Mouse (Mus musculus) bone marrow, adult 2 months (tissue): ENCODE results near the gene Calr4.

ENCODE experiments used
- CTCF ChIP-seq: fragments of 200-500 bp; IDR thresholded peaks from 2 replicates; pipeline ENCODE4 v1.5.1; 2011; ENCODE audit warnings: low read length, control low read depth; ENCODE audit not compliant: control insufficient read depth, insufficient read depth
- POLR2A ChIP-seq: fragments of 200-500 bp; IDR thresholded peaks from 2 replicates; pipeline ENCODE4 v1.6.1; 2011; ENCODE audit warnings: low read depth, mild to moderate bottlenecking, control low read depth, low read length, borderline replicate concordance; ENCODE audit not compliant: control insufficient read depth

GRCm38 (mm10) chr4:109273586-109274240 is 39.4 kb downstream of the Calr4 start:
- TF ChIP-seq CTCF (no peak), POLR2A (no peak)
